Mouse (Mus musculus) forebrain, embryonic 14.5 days (tissue): ENCODE data around the gene Wdr95. TPM values are rescaled to one million over a fixed set of nuclear protein-coding genes. Genes with fewer than 3 reads are reported as not detected.
A peak's percentile ranks its signal among the peaks of the same experiment; 100 is the strongest.

Experiments used
- ATAC-seq: fragments of 200-750 bp; cut with Nextera tagmentation; 2 replicates; pipeline ENCODE4 v1.8.0; 2017; ENCODE audit warnings: mild to moderate bottlenecking, moderate library complexity
- DNase-seq: peaks from one replicate; pipeline ENCODE4 v3.0.0-alpha.2; 2015; ENCODE audit warnings: low spot score
- H3K27ac ChIP-seq: fragments of 300-500 bp; sonication (generic); 2 replicates; pipeline ENCODE4 v1.5.1; 2014; ENCODE audit warnings: low read depth, mild to moderate bottlenecking, control low read depth, low read length, moderate library complexity
- H3K27me3 ChIP-seq: fragments of 300-500 bp; sonication (generic); replicated peaks from 2 replicates; pipeline ENCODE4 v1.6.1; 2014; ENCODE audit warnings: low read length, control low read depth, mixed read lengths; ENCODE audit not compliant: control insufficient read depth, insufficient read depth
- H3K36me3 ChIP-seq: fragments of 300-500 bp; sonication (generic); 2 replicates; pipeline ENCODE4 v1.6.1; 2014; ENCODE audit warnings: low read length, control low read depth; ENCODE audit not compliant: control insufficient read depth, insufficient read depth
- H3K4me1 ChIP-seq: fragments of 300-500 bp; sonication (generic); 2 replicates; pipeline ENCODE4 v1.6.1; 2014; ENCODE audit warnings: antibody characterized with exemption, low read length, control low read depth; ENCODE audit not compliant: control insufficient read depth, insufficient read depth
- H3K4me2 ChIP-seq: fragments of 300-500 bp; sonication (generic); 2 replicates; pipeline ENCODE4 v1.6.1; 2014; ENCODE audit warnings: mild to moderate bottlenecking, control low read depth, low read length
- H3K4me3 ChIP-seq: fragments of 300-500 bp; sonication (generic); 2 replicates; pipeline ENCODE4 v1.5.1; 2014; ENCODE audit warnings: low read depth, low read length, control low read depth
- H3K9ac ChIP-seq: fragments of 300-500 bp; sonication (generic); 2 replicates; pipeline ENCODE4 v1.6.1; 2014; ENCODE audit warnings: mild to moderate bottlenecking, low read length, control low read depth, moderate library complexity
- H3K9me3 ChIP-seq: fragments of 300-500 bp; sonication (generic); replicated peaks from 2 replicates; pipeline ENCODE4 v1.6.1; 2016; ENCODE audit warnings: low read length, control low read depth, mixed read lengths; ENCODE audit not compliant: control insufficient read depth
- WGBS: fragments of 180-500 bp; shearing (Covaris S2); extraction: QIAGEN DNeasy Blood & Tissue Kit; methylation state at CpG from one replicate; pipeline ENCODE4 v1.1.7; 2014; 5-methylcytosine and 5-hydroxymethylcytosine counted together
- polyA plus RNA-seq: library from polyadenylated mRNA; unstranded; fragments of >200 nt; fragmentation: Nextera tagmentation; extraction: Ambion mirVana; gene quantifications from 2 replicates; pipeline ENCODE4 v1.2.1, GENCODE M21; 2014

Gene Wdr95
- polyA plus RNA-seq, 1 experiment from 2014 or later = 0.69 TPM

GRCm38 (mm10) chr5:149512695-149513094, 15.8 kb upstream of the Wdr95 start:
- DNase-seq (peak; percentile 91), ATAC-seq (peak; percentile 54)
- H3K4me2 ChIP-seq = no peak overlapping the region
- H3K4me1 ChIP-seq = peaks cover 35% of the 10 kb centered on the region
- H3K9ac ChIP-seq = no peak overlapping the region
- H3K36me3 ChIP-seq = no peaks in the 10 kb centered on the region
- no peaks in the 10 kb centered on the region for H3K9me3 ChIP-seq
- H3K4me3 ChIP-seq = no peak overlapping the region
- WGBS = 8% methylated on average over 3 of the region's 3 CpGs
- peak overlapping the region; percentile 58; the same call in 1 of the 2 replicates for H3K27ac ChIP-seq
- no peaks in the 10 kb centered on the region for H3K27me3 ChIP-seq

GRCm38 (mm10) chr5:149513438-149514086, 14.9 kb upstream of the Wdr95 start:
- DNase-seq (peak; percentile 88), ATAC-seq (peak; percentile 73)

GRCm38 (mm10) chr5:149514087-149514671, 14.3 kb upstream of the Wdr95 start:
- Histone ChIP-seq H3K4me1 (peaks cover 36% of the 10 kb centered on the region), H3K9me3 (no peaks in the 10 kb centered on the region), H3K27ac (peak overlapping the region; percentile 72), H3K4me3 (no peak overlapping the region), H3K36me3 (no peaks in the 10 kb centered on the region), H3K4me2 (peak overlapping the region; percentile 23), H3K9ac (no peak overlapping the region), H3K27me3 (no peaks in the 10 kb centered on the region)
- ATAC-seq (peak; percentile 51), DNase-seq (peak; percentile 93)
- WGBS = under 1% methylated on average over 14 of the region's 14 CpGs

More at GRCm38 (mm10) chr5:149513438-149514086, 14.9 kb upstream of the Wdr95 start:
- Histone ChIP-seq H3K27me3 (no peaks in the 10 kb centered on the region), H3K36me3 (no peaks in the 10 kb centered on the region), H3K4me3 (no peak overlapping the region), H3K4me1 (peaks cover 36% of the 10 kb centered on the region), H3K9ac (no peak overlapping the region), H3K4me2 (peak overlapping the region; percentile 23; the same call in 1 of the 2 replicates), H3K9me3 (no peaks in the 10 kb centered on the region), H3K27ac (peak overlapping the region; percentile 72)
- 5% methylated on average over 9 of the region's 9 CpGs for WGBS

GRCm38 (mm10) chr5:149514890-149515289, 13.6 kb upstream of the Wdr95 start:
- Histone ChIP-seq H3K9me3 (no peaks in the 10 kb centered on the region), H3K27me3 (no peaks in the 10 kb centered on the region), H3K4me2 (peak overlapping the region; percentile 23), H3K27ac (peak overlapping the region; percentile 72), H3K4me1 (peaks cover 36% of the 10 kb centered on the region), H3K4me3 (no peak overlapping the region), H3K36me3 (no peaks in the 10 kb centered on the region), H3K9ac (no peak overlapping the region)
- DNase-seq = no peak
- WGBS = 20% methylated on average over 3 of the region's 3 CpGs
- no peak for ATAC-seq

GRCm38 (mm10) chr5:149517116-149517515, 11.4 kb upstream of the Wdr95 start:
- no peak overlapping the region for H3K27ac ChIP-seq
- 11% methylated on average over 6 of the region's 6 CpGs for WGBS
- H3K4me3 ChIP-seq = no peak overlapping the region
- H3K9me3 ChIP-seq = no peaks in the 10 kb centered on the region
- H3K4me1 ChIP-seq = peaks cover 31% of the 10 kb centered on the region
- H3K27me3 ChIP-seq = no peaks in the 10 kb centered on the region
- H3K36me3 ChIP-seq = no peaks in the 10 kb centered on the region
- peak; percentile 8 for ATAC-seq
- no peak overlapping the region for H3K4me2 ChIP-seq
- DNase-seq = peak; percentile 92
- H3K9ac ChIP-seq = no peak overlapping the region

- DNase-seq = no peak
- H3K4me1 ChIP-seq = peaks cover 27% of the 10 kb centered on the region; the same call in 1 of the 2 replicates
- H3K27ac ChIP-seq = no peak overlapping the region
- H3K4me3 ChIP-seq = no peak overlapping the region
- no peaks in the 10 kb centered on the region for H3K36me3 ChIP-seq
- no peaks in the 10 kb centered on the region for H3K27me3 ChIP-seq
- H3K4me2 ChIP-seq = no peak overlapping the region
- H3K9ac ChIP-seq = no peak overlapping the region
- no peaks in the 10 kb centered on the region for H3K9me3 ChIP-seq
- ATAC-seq = no peak
- 88% methylated on average over 5 of the region's 5 CpGs for WGBS
Observed at GRCm38 (mm10) chr5:149520806-149521205, 7.7 kb upstream of the Wdr95 start.

DNA sequence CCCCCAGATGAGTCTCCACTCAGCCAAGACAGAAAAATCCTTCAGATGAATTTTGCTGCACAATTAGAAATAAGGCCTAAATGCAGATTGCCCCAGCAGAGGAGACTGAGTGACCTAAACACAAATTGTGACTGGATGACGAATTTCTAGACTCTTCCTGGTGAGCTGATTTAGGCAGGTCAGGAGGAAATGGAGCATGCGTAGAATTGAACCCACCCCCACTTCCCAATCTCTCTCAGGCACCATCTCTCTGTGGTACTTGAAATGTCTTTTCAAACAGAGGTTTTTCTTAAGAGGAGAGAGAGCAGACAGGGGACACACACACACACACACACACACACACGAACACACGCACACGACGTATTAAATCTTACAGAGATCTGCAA, 4.6 kb upstream of the Wdr95 start:
- Histone ChIP-seq H3K27me3 (no peaks in the 10 kb centered on the region), H3K4me2 (peak overlapping the region; percentile 37), H3K4me3 (no peak overlapping the region), H3K36me3 (no peaks in the 10 kb centered on the region), H3K9ac (peak overlapping the region; percentile 48; the same call in 1 of the 2 replicates), H3K9me3 (no peaks in the 10 kb centered on the region), H3K4me1 (peaks cover 36% of the 10 kb centered on the region), H3K27ac (peak overlapping the region; percentile 92)
- 25% methylated on average over 6 of the region's 6 CpGs for WGBS
- DNase-seq (no peak), ATAC-seq (no peak)

DNA sequence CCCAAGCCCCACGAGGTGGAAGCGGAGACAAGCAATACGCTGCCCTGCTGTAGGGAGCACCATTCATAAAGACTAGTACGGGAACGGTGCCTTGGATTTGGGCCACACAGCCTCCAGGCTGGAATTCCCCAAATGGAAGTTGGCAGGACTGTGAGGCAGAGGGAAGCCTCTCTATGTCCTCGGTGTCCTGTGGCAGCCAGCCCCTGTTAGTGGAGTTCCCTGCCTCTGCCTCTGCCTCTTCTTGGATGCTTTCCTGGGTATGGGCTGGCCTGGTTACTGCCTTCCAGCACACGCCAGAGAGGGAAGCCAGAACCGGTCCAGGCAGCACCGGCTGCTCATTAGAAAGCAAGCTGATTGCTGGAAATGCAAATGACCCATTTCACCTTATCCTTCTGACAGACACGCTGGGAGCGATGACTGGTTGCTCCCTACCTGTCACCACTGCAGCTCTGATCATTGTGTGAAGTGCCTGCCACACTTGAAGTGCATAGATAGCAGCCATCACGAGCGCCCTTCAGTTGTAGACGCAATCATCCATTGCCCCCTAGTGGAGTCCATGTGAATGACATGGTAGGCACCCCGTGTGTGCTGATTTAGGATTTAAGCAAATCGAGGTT, 4.1 kb upstream of the Wdr95 start:
- no peaks in the 10 kb centered on the region for H3K27me3 ChIP-seq
- DNase-seq = peak; percentile 97
- no peaks in the 10 kb centered on the region for H3K9me3 ChIP-seq
- H3K4me2 ChIP-seq = peak overlapping the region; percentile 37
- H3K9ac ChIP-seq = peak overlapping the region; percentile 48; the same call in 1 of the 2 replicates
- no peaks in the 10 kb centered on the region for H3K36me3 ChIP-seq
- 7% methylated on average over 16 of the region's 16 CpGs for WGBS
- ATAC-seq = peak; percentile 71
- peaks cover 41% of the 10 kb centered on the region for H3K4me1 ChIP-seq
- peak overlapping the region; percentile 92 for H3K27ac ChIP-seq
- no peak overlapping the region for H3K4me3 ChIP-seq
